Mouse (Mus musculus) spleen, adult 2 months (tissue): ENCODE results near the gene Cmtm2a.

Experiments used
- CTCF ChIP-seq: fragments of 200-500 bp; IDR thresholded peaks from 2 replicates; pipeline ENCODE4 v1.5.1; 2011; ENCODE audit warnings: mild to moderate bottlenecking, inconsistent platforms; ENCODE audit not compliant: insufficient read depth, insufficient read length, insufficient replicate concordance; ENCODE audit errors: extremely low read depth
- POLR2A ChIP-seq: fragments of 200-500 bp; IDR thresholded peaks from 2 replicates; pipeline ENCODE4 v1.6.1; 2011; ENCODE audit warnings: low read depth, low read length, inconsistent platforms

- no peak for TF ChIP-seq CTCF
- no peak for TF ChIP-seq POLR2A
Measured at GRCm38 (mm10) chr8:104333786-104334185, 40.8 kb upstream of the Cmtm2a start.
